Comparison of ENCODE assay signal across 12 mouse cellular contexts in genomic region chr1:45761468-45761795, GRCm38 (mm10). TPM values are rescaled to one million over a fixed set of nuclear protein-coding genes. Genes with fewer than 3 reads are reported as not detected.
DNase-seq lines count a peak whose midpoint lies in the region; ATAC-seq and TF ChIP-seq lines count a peak whose summit lies in the region.
"Had no signal": no experiment of that assay in that cellular context is flagged by ENCODE, and none has a peak within 500 bp of the region (broad histone marks: within the 10 kb centered on the region; RNA-seq: fewer than 3 reads in every experiment).

No protein-coding gene starts in this region.

- no peak overlapping the region for H3K4me3 ChIP-seq in kidney, embryonic 15.5 days (replicated peaks)
- H3K4me3 ChIP-seq in limb, embryonic 10.5 days: no peak overlapping the region
- H3K4me3 ChIP-seq in myocyte: no peak overlapping the region

- H3K27me3 ChIP-seq in kidney, embryonic 15.5 days: no peaks in the 10 kb centered on the region
- H3K27me3 ChIP-seq in limb, embryonic 10.5 days (ENCODE audit: low read depth, poor library complexity, severe bottlenecking): no peaks in the 10 kb centered on the region
- H3K27me3 ChIP-seq in myocyte (ENCODE audit: control insufficient read depth, insufficient read depth, insufficient read length): no peaks in the 10 kb centered on the region

- H3K79me2 ChIP-seq in myocyte (ENCODE audit: control insufficient read depth, insufficient read depth): no peaks in the 10 kb centered on the region

- H3K9ac ChIP-seq in kidney, embryonic 15.5 days: no peak overlapping the region
- H3K9ac ChIP-seq: hindbrain, embryonic 14.5 days had no signal

- 0 out of 2 replicates have a peak, but pooled peaks have one; percentile 22 for ATAC-seq in kidney, embryonic 15.5 days (replicated peaks; ENCODE audit: low FRiP score)

- peaks cover 3% of the 10 kb centered on the region; the same call in 1 of the 2 replicates for H3K4me1 ChIP-seq in kidney, embryonic 15.5 days
- peaks cover 39% of the 10 kb centered on the region for H3K4me1 ChIP-seq in limb, embryonic 10.5 days

- 49% methylated on average over 1 of the region's 1 CpGs for WGBS in kidney, embryonic 15.5 days
- 18% methylated on average over 1 of the region's 1 CpGs for WGBS in limb, embryonic 10.5 days

- DNase-seq in kidney, postnatal 4 days: no peak
- DNase-seq in embryo, embryonic 9.5 days (ENCODE audit: extremely low spot score): peak; percentile 19
- DNase-seq in limb, embryonic 10.5 days (ENCODE audit: low spot score): no peak
- DNase-seq in right cerebral cortex, adult 2 months (ENCODE audit: low spot score in 2 of 2): no peak
- no peak for DNase-seq in gastrocnemius, postnatal 10 days
- DNase-seq in cerebellum, adult 11-12 months: no peak
- DNase-seq: cerebellum, adult 9-10 months; layer of hippocampus, postnatal 36 days had no signal

- no peak overlapping the region for H3K4me2 ChIP-seq in kidney, embryonic 15.5 days
- peak overlapping the region; percentile 12 for H3K4me2 ChIP-seq in myocyte (ENCODE audit: low read depth)
- H3K4me2 ChIP-seq: hindbrain, embryonic 14.5 days; midbrain, embryonic 11.5 days had no signal

- no peaks in the 10 kb centered on the region for H3K36me3 ChIP-seq in kidney, embryonic 15.5 days
- no peaks in the 10 kb centered on the region for H3K36me3 ChIP-seq in limb, embryonic 10.5 days
- H3K36me3 ChIP-seq in myocyte (ENCODE audit: control insufficient read depth, insufficient read depth): no peaks in the 10 kb centered on the region

- no peak overlapping the region for H3ac ChIP-seq in myocyte (ENCODE audit: control insufficient read depth, insufficient read length)

- TF ChIP-seq POLR2A in myocyte (IDR thresholded peaks at IDR 0.05; ENCODE audit: insufficient read length, low read depth): no peak

- no peaks in the 10 kb centered on the region for H3K9me3 ChIP-seq in kidney, embryonic 15.5 days (replicated peaks)
- H3K9me3 ChIP-seq in limb, embryonic 10.5 days (replicated peaks): no peaks in the 10 kb centered on the region

- H3K27ac ChIP-seq in kidney, embryonic 15.5 days: peak overlapping the region; percentile 87
- H3K27ac ChIP-seq in limb, embryonic 10.5 days: peak overlapping the region; percentile 85
- H3K27ac ChIP-seq: hindbrain, embryonic 14.5 days had no signal

TF ChIP-seq in myocyte, 11 proteins besides CTCF, POLR2A, EP300 and RAD21:
- TF ChIP-seq SRF (IDR thresholded peaks at IDR 0.05; ENCODE audit: control insufficient read depth, insufficient read length, low read depth) (no peak), TCF3 (IDR thresholded peaks at IDR 0.05; ENCODE audit: insufficient read length, low read depth) (no peak), TCF12 (IDR thresholded peaks at IDR 0.05; ENCODE audit: insufficient read depth, poor library complexity, severe bottlenecking) (no peak), MYOD1 (IDR thresholded peaks at IDR 0.05; ENCODE audit: control insufficient read depth in 1 of 3, insufficient read length in 2 of 3, low read depth in 2 of 3) (no peak), E2F4 (IDR thresholded peaks at IDR 0.05; ENCODE audit: insufficient read depth) (no peak), MYOG (IDR thresholded peaks at IDR 0.05; ENCODE audit: control insufficient read depth in 1 of 3, insufficient read depth in 1 of 3, insufficient read length in 2 of 3, low read depth in 2 of 3) (no peak), USF1 (IDR thresholded peaks at IDR 0.05; ENCODE audit: low read depth) (no peak), CEBPB (IDR thresholded peaks at IDR 0.05; ENCODE audit: insufficient read depth, poor library complexity, severe bottlenecking) (no peak), REST (IDR thresholded peaks at IDR 0.05; ENCODE audit: insufficient read depth, insufficient read length) (no peak), POLR2AphosphoS2 (IDR thresholded peaks at IDR 0.05; ENCODE audit: insufficient read length, low read depth) (no peak), MAX (IDR thresholded peaks at IDR 0.05; ENCODE audit: low read depth) (no peak)

RNA-seq across cellular contexts. Expression of gene Wdr75, which starts 33.5 kb away (rescaled TPM):
- 73.5 and 76.1 TPM in 2 replicates for polyA plus RNA-seq in kidney, embryonic 15.5 days (2015; fragmentation: Nextera tagmentation; extraction: Ambion mirVana)
- 100 and 104 TPM in 2 replicates for polyA plus RNA-seq in limb, embryonic 10.5 days (2016; fragmentation: Nextera tagmentation; extraction: Ambion mirVana)
- polyA plus RNA-seq in myocyte (2012; fragmentation: generic; extraction: Trizol): 25.2 TPM
- 10 to 100 TPM; 22.7 to 24.2 TPM for total RNA-seq in gastrocnemius, postnatal 10 days (2021)
